Mouse (Mus musculus): ENCODE data around the gene Tmem211. TPM values are rescaled to one million over a fixed set of nuclear protein-coding genes. Genes with fewer than 3 reads are reported as not detected.

Tmem211 gene
- total and polyA plus RNA-seq, 3 experiments, result not detected

- DNase-seq (ENCODE audit: extremely low read depth), result no peak
- H3K27me3 ChIP-seq (replicated peaks), result peaks cover 81% of the 10 kb centered on the region
- no peak overlapping the region for H3K4me2 ChIP-seq (ENCODE audit: insufficient read depth, low read depth, poor library complexity, severe bottlenecking)
- no peaks in the 10 kb centered on the region for H3K79me2 ChIP-seq (replicated peaks; ENCODE audit: control insufficient read depth, extremely low read depth, insufficient read depth, poor library complexity, severe bottlenecking)
- H3K27ac ChIP-seq (ENCODE audit: insufficient read depth, low read depth), result no peak overlapping the region
- no peaks in the 10 kb centered on the region for H3K36me3 ChIP-seq (replicated peaks in 1 of 2; ENCODE audit: control insufficient read depth in 1 of 2, insufficient read depth in 1 of 2, low read length in 1 of 2)
- H3K9ac ChIP-seq (ENCODE audit: insufficient read depth, low read depth), result no peak overlapping the region
- H3K9me3 ChIP-seq (replicated peaks; ENCODE audit: low read length), result no peaks in the 10 kb centered on the region
- no peak for TF ChIP-seq ZKSCAN1 (IDR thresholded peaks at IDR 0.05; ENCODE audit: borderline replicate concordance, low read depth, low read length)
- TF ChIP-seq MAFK (IDR thresholded peaks at IDR 0.05; ENCODE audit: insufficient replicate concordance, low read length), result no peak
- no peak for TF ChIP-seq CHD2 (IDR thresholded peaks at IDR 0.05; ENCODE audit: low read length)
- TF ChIP-seq CTCF (conservative IDR thresholded peaks at IDR 0.05 in 1 of 2, IDR thresholded peaks at IDR 0.05 in 1 of 2; ENCODE audit: low read depth in 2 of 2, low read length in 2 of 2), result no peak
- TF ChIP-seq ELF1 (IDR thresholded peaks at IDR 0.05; ENCODE audit: low read depth, low read length), result no peak
- TF ChIP-seq NELFE (IDR thresholded peaks at IDR 0.05; ENCODE audit: low read depth, low read length), result no peak
- TF ChIP-seq NRF1 (IDR thresholded peaks at IDR 0.05; ENCODE audit: low read depth, low read length), result no peak
- TF ChIP-seq PAX5 (IDR thresholded peaks at IDR 0.05; ENCODE audit: low read length), result no peak
- TF ChIP-seq ETS1 (conservative IDR thresholded peaks at IDR 0.05; ENCODE audit: low read depth, low read length), result no peak
- no peak for TF ChIP-seq CHD1 (IDR thresholded peaks at IDR 0.05; ENCODE audit: low read depth, low read length)
- no peak for TF ChIP-seq SMC3 (IDR thresholded peaks at IDR 0.05; ENCODE audit: low read depth, low read length)
- TF ChIP-seq TCF12 (IDR thresholded peaks at IDR 0.05; ENCODE audit: low read depth, low read length), result no peak
- no peak for TF ChIP-seq SIN3A (IDR thresholded peaks at IDR 0.05; ENCODE audit: low read length)
- TF ChIP-seq JUND (conservative IDR thresholded peaks at IDR 0.05; ENCODE audit: low read depth, low read length), result no peak
- TF ChIP-seq KAT2A (IDR thresholded peaks at IDR 0.05; ENCODE audit: insufficient replicate concordance, low read length), result no peak
- no peak for TF ChIP-seq JUN (IDR thresholded peaks at IDR 0.05; ENCODE audit: insufficient read depth, low read depth, low read length)
- in situ Hi-C loops (cut with MboI; ENCODE audit: low pct_ligation_motif_present, low pct_unique_long_range_greater_than_20kb, low sequenced_read_pairs) (no loop called here), dilution Hi-C loops (cut with MboI; ENCODE audit: extremely low pct_ligation_motif_present, extremely low pct_unique_long_range_greater_than_20kb, low sequenced_read_pairs) (loop anchor here (25.0 kb wide), 1 partner anchor 109 kb away; the partner anchor contains the start of gene Crybb3)
- no peak overlapping the region for H3K4me3 ChIP-seq (replicated peaks in 1 of 3; ENCODE audit: low read depth in 2 of 3, low read length in 2 of 3, poor library complexity in 1 of 3)
- no peaks in the 10 kb centered on the region for H3K4me1 ChIP-seq (ENCODE audit: control insufficient read depth in 1 of 2, insufficient read depth in 2 of 2)
Measured at GRCm38 (mm10) chr5:113195907-113196306, 30.8 kb upstream of the Tmem211 start.

- no peaks in the 10 kb centered on the region for H3K79me2 ChIP-seq (replicated peaks; ENCODE audit: control insufficient read depth, extremely low read depth, insufficient read depth, poor library complexity, severe bottlenecking)
- no peak overlapping the region for H3K27ac ChIP-seq (ENCODE audit: insufficient read depth, low read depth)
- no peak overlapping the region for H3K4me2 ChIP-seq (ENCODE audit: insufficient read depth, low read depth, poor library complexity, severe bottlenecking)
- no peaks in the 10 kb centered on the region for H3K9me3 ChIP-seq (replicated peaks; ENCODE audit: low read length)
- dilution Hi-C loops (cut with MboI; ENCODE audit: extremely low pct_ligation_motif_present, extremely low pct_unique_long_range_greater_than_20kb, low sequenced_read_pairs) (loop anchor here (25.0 kb wide), 1 partner anchor 110 kb away; the partner anchor contains the start of gene Crybb3), in situ Hi-C loops (cut with MboI; ENCODE audit: low pct_ligation_motif_present, low pct_unique_long_range_greater_than_20kb, low sequenced_read_pairs) (no loop called here)
- no peaks in the 10 kb centered on the region for H3K4me1 ChIP-seq (ENCODE audit: control insufficient read depth in 1 of 2, insufficient read depth in 2 of 2)
- H3K36me3 ChIP-seq (replicated peaks in 1 of 2; ENCODE audit: control insufficient read depth in 1 of 2, insufficient read depth in 1 of 2, low read length in 1 of 2), result no peaks in the 10 kb centered on the region
- no peak for TF ChIP-seq ZMIZ1 (IDR thresholded peaks at IDR 0.05; ENCODE audit: low read depth, low read length)
- TF ChIP-seq SMC3 (IDR thresholded peaks at IDR 0.05; ENCODE audit: low read depth, low read length), result no peak
- TF ChIP-seq JUN (IDR thresholded peaks at IDR 0.05; ENCODE audit: insufficient read depth, low read depth, low read length), result no peak
- TF ChIP-seq ZNF384 (IDR thresholded peaks at IDR 0.05; ENCODE audit: low read depth, low read length), result no peak
- TF ChIP-seq MAZ (IDR thresholded peaks at IDR 0.05; ENCODE audit: low read depth, low read length), result no peak
- TF ChIP-seq POLR2A (IDR thresholded peaks at IDR 0.05; ENCODE audit: low read depth, low read length), result no peak
- TF ChIP-seq PAX5 (IDR thresholded peaks at IDR 0.05; ENCODE audit: low read length), result no peak
- no peak for TF ChIP-seq JUND (conservative IDR thresholded peaks at IDR 0.05; ENCODE audit: low read depth, low read length)
- no peak for TF ChIP-seq RCOR1 (conservative IDR thresholded peaks at IDR 0.05; ENCODE audit: low read depth, low read length)
- TF ChIP-seq TCF12 (IDR thresholded peaks at IDR 0.05; ENCODE audit: low read depth, low read length), result no peak
- no peak for TF ChIP-seq ZC3H11A (IDR thresholded peaks at IDR 0.05; ENCODE audit: low read depth, low read length)
- TF ChIP-seq POLR2AphosphoS2 (IDR thresholded peaks at IDR 0.05; ENCODE audit: low read depth, low read length), result no peak
- TF ChIP-seq USF1 (IDR thresholded peaks at IDR 0.05; ENCODE audit: low read depth, low read length), result no peak
- no peak for TF ChIP-seq KAT2A (IDR thresholded peaks at IDR 0.05; ENCODE audit: insufficient replicate concordance, low read length)
- TF ChIP-seq ZKSCAN1 (IDR thresholded peaks at IDR 0.05; ENCODE audit: borderline replicate concordance, low read depth, low read length), result no peak
- H3K4me3 ChIP-seq (replicated peaks in 1 of 3; ENCODE audit: low read depth in 2 of 3, low read length in 2 of 3, poor library complexity in 1 of 3), result no peak overlapping the region
- H3K27me3 ChIP-seq (replicated peaks), result peaks cover 91% of the 10 kb centered on the region
- no peak overlapping the region for H3K9ac ChIP-seq (ENCODE audit: insufficient read depth, low read depth)
- DNase-seq (ENCODE audit: extremely low read depth), result no peak
Measured at GRCm38 (mm10) chr5:113196916-113197794, 29.6 kb upstream of the Tmem211 start.
